Mouse (Mus musculus): Measurements from ENCODE around the gene Gm45844. TPM values are rescaled to one million over a fixed set of nuclear protein-coding genes. Genes with fewer than 3 reads are reported as not detected.
"Not testable (repeated sequence)": the region's sequence is repeated elsewhere in the genome, so short reads cannot be mapped to it uniquely, and the experiment has no call there.

Gene Gm45844
- 10 to 100 TPM; 10.6 to 12.7 TPM for total RNA-seq (2021)
- long read RNA-seq, experiment 1, partial matches to known transcripts = 0 of 7 reads
- long read RNA-seq, experiment 1, other reads (novel, unspliced or antisense) = 7 of 7 reads
- long read RNA-seq, experiment 2, partial matches to known transcripts = 0 of 4 reads
- long read RNA-seq, experiment 2, other reads (novel, unspliced or antisense) = 4 of 4 reads

DNA sequence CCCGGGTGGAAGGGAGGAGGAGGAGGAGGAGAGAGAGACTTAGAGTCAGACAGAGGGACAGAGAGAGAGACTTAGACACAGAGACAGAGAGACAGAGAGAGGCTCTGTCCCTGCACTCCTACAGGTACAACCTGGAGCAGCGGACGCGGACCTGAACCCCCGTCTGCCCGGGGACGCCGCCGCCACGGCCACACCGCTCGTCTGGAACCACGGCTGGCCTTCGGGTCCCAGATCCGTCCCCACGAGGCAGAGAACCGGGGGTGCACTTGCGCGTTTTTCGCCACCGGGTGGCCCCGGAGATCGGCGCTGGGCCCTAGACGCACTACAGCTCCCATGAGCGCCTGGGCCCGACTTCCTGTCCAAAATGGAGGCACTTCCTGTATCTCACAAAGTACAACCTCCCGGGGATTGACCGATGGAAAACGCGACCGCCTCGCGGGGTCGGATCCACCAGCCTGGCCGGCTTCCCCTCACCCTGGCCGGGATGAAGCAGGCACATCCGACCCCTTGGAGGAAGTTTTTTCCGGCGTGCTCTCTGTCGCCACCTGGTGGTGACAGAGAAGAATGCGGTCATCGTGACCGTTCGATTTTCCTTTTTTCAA is at the start of gene Gm45844:
Gm45844 (minus strand) TSS at position 324 of the 602 bp plus-strand sequence.
- DNase-seq (ENCODE audit: low spot score in 2 of 2) = peak; percentile 91 to 96

DNA sequence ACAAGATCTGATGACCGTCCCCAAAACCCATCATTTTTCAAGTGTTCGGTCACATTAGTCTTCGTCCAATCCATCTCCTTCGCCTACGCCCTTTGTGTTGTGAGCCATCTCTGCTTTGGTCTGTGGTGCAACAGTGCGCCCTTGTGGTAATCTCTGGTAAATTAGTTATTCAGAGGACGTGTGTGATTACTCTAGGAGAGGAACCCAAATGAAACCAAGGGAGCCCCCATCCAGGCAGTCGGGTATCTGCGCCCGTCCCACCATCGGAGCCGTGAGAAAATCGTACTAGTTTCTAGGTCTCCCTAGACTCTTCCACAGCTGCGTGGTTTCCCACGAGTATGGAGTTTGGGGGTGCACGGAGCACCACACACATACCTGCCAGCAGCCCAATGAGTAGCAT is 17.5 kb upstream of the Gm45844 start:
- peak; percentile 60 to 79 for DNase-seq (ENCODE audit: low spot score in 2 of 2)

DNA sequence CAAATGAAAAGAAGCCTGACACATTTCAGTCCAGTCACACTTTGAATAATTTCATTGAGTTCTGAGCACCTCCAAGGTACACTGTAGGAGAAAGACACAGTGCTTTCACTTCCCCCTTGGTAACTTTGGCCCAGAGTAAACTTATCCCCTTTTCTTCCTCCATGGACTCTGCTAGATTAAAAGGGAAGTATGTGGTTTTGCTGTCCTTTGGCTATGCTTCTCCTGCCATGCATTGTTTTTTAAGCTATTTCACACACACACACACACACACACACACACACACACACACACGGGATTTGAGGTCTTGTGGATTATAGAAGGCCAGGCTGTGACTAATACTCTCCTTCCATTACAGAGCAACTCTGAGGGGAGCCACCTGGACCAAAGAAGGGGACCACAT is 3.3 kb upstream of the Gm45844 start:
- DNase-seq (ENCODE audit: low spot score in 2 of 2) = no peak

DNA sequence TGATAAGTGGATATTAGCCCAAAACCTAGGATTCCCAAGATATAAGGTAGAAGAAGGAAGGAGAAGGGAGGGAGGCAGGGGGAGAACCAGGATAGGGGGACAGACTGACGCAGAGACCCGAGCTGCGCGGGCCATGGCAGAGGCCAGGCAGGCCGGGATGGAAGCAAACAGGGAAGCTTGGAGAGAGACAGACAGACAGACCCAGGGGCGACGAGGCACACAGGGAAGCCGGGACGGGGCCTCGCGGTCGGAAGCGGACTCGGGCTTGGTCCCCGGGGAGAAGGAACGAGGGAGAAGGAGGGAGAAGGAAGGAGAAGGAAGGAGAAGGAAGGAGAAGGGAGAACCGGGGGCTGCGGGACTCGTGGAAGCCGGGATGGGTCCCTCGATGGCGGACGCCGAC is 533 bp downstream of the Gm45844 start:
- not testable (repeated sequence) for DNase-seq (ENCODE audit: low spot score in 2 of 2)

DNA sequence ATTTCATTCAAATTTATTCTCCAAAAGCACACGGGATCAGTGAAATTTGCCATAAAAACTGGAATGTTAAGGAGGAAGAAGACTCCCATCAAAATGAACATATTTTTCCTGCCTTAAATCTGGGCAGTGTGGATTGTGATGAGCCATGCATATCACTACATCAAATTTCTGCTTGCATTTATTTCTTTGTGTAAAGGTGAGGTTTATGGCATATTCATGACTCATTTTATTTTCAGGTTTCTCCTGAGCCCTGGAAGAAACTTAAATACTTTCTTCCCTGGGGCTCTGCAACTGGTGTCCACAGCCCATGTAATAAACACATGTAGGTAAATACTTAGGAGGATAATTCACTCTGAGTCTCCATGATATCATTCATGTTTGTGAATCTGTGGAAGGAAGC is 30.9 kb downstream of the Gm45844 start, which contains the start of gene Vmn2r29:
Vmn2r29 (minus strand) TSS at position 101 of the 400 bp plus-strand sequence.
- not testable (repeated sequence) for DNase-seq (ENCODE audit: low spot score in 2 of 2)

DNA sequence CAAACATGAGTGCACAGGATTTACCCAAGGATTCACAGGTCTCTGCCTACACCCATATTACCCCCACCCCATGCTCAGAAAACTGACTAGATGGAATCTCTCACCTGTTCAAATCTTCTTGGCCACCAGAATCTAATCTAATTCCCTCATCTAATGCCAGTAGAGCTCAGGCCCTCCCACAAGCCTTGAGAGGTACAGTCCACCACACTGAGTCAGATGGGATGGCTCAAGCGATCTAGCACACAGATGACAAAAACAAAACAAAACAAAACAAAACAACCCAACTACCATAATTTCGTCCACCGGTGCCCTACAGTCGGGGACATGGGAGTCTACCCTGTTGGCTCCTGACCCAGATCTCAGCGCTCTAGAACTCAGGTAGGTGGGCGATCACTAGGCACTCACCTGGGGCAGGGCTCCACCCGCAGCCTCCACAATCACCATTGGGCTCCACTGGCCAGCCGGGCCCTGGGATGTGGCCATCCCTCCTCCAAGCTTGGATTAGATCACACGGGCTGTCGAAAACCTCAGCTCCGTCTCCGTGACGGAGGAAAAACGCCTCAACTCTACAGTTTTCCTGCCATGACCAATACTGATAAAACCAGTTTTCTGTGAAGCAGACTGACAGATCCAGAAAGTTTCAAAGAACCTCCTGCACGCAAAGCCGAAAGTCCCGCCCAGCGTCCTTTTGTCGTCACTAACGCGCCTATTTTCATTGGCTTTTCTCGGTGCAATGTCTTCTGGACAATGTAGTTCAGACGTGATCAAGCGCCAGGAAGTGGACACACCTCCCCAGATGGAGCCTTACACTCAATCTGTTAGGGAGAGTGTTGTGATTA is 68.6 kb downstream of the Gm45844 start, which contains the start of gene Zfp772:
Zfp772 (minus strand) TSS at position 686 of the 839 bp plus-strand sequence.
- DNase-seq (ENCODE audit: low spot score in 2 of 2) = peak; percentile 36 to 71

DNA sequence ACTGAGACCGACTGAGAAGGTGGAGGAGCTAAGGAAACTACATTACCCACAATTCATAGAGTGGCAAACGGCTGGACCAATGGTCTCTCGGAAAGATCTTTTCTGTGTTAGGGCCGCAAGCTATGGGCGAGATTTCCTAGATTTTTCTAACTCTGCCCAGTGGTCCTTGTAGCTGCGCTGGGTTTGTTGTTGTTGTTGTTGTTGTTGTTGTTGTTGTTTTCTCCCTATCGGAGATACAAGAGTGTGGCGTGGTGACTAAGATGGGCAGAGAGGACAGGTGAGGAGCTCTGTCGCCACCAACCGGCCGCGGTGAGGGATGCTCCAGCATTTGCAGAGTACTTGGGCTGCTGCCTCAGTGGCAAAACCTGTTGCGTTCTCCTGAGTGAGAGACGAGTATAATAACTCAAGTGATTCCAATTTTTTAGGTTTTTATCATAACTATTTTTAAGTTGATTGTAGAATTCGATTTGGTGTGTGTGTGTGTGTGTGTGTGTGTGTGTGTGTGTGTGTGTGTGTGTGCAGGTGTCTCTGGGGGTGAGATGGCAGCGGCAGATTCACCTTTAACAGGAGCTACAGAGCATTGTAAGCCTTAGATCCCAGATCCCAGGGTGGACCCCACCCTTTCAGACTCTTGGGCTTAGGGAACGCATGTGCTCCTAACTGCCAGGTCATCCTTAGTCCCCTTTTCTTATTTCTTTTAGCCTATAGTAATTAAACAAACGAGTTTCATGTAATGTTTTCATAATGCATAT is 89.7 kb downstream of the Gm45844 start:
- peak; percentile 70 to 73 for DNase-seq (ENCODE audit: low spot score in 2 of 2)

DNA sequence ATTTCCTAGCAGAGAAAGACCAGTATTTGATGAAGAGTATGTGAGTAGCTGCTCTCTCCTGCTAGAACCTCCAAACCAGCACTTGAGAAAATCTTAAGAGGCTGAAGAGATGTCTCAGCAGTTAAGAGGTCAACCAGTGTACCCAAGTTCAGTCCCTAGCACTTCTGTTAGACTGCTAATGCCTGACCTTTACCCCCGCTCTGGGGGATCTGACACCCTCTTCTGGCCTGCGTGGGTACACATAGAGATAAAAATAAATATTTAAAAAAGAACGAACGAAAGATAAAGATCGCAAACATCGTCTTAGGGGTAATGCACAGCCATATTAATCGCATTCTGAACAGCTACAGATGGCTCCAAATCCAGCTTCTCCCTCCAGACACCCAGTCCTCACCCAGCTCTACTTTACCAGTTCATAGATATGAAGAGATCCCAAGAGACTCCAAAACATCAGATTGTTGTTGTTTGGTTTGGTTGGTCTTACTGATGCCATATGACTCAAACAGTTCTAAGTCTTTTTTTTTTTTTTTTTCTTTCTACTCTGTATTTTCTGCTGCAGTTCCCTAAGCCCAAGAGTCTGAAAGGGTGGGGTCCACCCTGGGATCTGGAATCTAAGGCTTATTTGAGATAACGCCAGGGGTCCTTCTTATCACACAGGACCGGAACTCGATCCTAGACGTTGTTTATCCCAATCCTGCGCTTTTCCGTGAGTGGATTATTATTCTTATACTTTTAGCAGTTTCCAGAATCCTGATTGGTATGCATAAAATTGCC is 90.5 kb downstream of the Gm45844 start:
- peak in 1 of 2 experiments; percentile 3 for DNase-seq (ENCODE audit: low spot score in 2 of 2)

DNA sequence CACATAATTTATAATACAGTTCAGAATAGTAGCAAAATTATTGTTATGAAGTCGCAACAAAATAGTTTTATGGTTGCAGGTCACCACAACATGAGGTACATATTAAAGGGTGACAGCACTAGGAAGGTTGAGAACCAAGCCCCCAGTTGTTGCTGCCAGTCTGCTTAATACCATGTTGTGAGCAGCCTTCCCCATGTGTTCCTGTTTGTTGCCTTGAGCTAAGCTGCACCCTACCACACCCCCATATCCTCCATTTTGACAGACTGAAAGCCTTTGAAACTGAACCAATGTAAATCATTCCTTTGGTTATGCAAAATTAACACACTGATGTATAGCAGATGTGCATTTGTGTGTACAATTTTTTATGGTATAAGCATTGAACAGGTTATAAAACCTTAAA is 92.2 kb downstream of the Gm45844 start:
- DNase-seq (ENCODE audit: low spot score in 2 of 2) = no peak

DNA sequence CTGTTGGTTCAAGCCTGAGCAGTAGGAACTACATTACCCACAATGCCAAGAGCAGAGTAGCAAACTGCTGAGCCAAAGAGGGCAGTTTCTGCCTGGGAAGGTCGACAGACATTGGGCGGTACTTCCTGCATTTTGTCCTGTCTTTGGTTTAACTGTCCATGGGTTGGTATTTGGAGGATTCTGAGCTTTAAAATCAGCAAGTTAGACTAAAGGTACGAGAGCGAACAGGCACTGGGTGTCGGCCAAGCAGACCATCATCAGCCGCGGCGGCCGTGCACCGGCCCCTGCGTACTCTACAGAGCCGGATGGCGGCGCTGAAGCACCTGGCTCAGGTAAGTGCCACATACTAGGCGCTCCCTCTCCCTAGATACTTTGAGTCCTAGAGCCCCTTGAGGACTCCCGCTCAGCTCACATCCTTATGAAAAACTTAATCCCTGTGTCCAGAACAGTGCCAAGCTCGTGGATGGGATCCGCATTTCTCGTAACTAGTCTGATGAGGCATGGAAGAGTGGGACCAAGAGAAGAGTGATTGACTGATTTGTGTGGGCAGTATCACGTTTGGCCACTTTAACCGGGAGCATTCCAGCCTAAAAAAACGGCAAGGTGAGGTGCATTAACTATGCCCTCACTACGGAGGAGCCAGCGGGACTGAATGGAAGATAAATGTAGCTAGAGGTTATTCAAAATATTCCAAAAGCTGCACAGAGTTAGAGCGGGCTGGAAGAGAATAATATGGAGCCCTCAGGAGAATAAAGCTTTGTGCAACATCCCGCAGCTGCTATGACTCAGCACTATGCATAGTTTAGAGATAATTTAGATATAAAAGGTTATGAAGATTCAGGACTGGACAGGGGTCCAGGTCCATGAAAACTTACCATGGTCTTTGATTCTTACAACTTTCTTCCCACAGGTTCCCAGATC is 106.6 kb downstream of the Gm45844 start, which contains the start of gene Zfp418:
Zfp418 (plus strand) TSS at position 104 of the 921 bp plus-strand sequence.
- peak; percentile 55 to 88 for DNase-seq (ENCODE audit: low spot score in 2 of 2)

Small RNAs within 50 kb of the gene (microRNA-seq; reads per million reads assigned to microRNA genes)
- 10.0 to 14.7 reads per million in 2 experiments for gene Mir5620

Other genes with a start within 250 kb of the Gm45844 start
- 10 to 100 TPM; 13.0 to 13.4 TPM for gene Zfp954, start 156.8 kb downstream of the Gm45844 start, total RNA-seq (2021)
- gene Zfp773, start 141.5 kb downstream of the Gm45844 start, total RNA-seq (2021) = 1 to 10 TPM; 1.8 to 2.2 TPM
- gene Zfp418, start 107.0 kb downstream of the Gm45844 start, total RNA-seq (2021) = 1 to 10 TPM; 5.0 to 6.2 TPM
- 1 to 10 TPM; 6.9 to 7.1 TPM for gene Zfp772, start 68.3 kb downstream of the Gm45844 start, total RNA-seq (2021)
- gene Vmn2r29, start 31.0 kb downstream of the Gm45844 start, total RNA-seq (2021) = 1 to 10 TPM; 1.7 to 2.2 TPM
- 100 to 1,000 TPM; 150 to 160 TPM for gene Clcn4, start 22.6 kb upstream of the Gm45844 start, total RNA-seq (2021)
- under 1 TPM; 0.17 to 0.18 TPM for gene Vmn2r30, start 59.3 kb upstream of the Gm45844 start, total RNA-seq (2021)
- not detected for gene Gm45783, start 96.3 kb upstream of the Gm45844 start, total RNA-seq (2021)
- under 1 TPM in 1 of 2 experiments, not detected in 1; 0.05 TPM for gene Vmn2r31, start 121.4 kb upstream of the Gm45844 start, total RNA-seq (2021)
- gene Vmn2r32, start 201.7 kb upstream of the Gm45844 start, total RNA-seq (2021) = not detected